Mouse (Mus musculus): ENCODE measurements around the gene Arhgap40. TPM values are rescaled to one million over a fixed set of nuclear protein-coding genes. Genes with fewer than 3 reads are reported as not detected.

The Arhgap40 gene
- polyA plus RNA-seq (2021; fragmentation: Nextera tagmentation) = 0.21 and 0.26 TPM in 2 replicates
- long read RNA-seq, experiment 1 = 0 reads
- long read RNA-seq, experiment 2 = 0 reads

DNA sequence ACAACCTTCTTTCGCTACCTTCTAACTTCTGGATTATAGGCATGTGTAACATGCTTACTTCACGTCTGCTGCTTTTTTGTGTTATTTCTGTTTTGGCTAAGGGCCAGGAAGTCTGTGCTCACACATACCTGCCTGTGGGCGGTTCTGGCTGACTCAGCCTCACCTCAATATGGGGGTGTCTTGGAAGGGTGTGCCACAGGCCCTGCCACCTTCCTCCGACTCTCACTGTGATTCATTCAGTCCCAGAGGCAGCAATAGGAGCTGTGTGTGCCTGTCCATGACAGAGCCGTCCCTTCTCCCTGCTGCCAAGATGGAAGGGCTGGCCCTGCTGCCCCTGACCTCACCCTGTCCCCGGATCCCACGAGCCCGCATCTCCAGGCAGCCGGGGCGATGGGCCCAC, at the start of gene Arhgap40:
Gene Arhgap40, plus strand, starts transcription at position 269 of the 400 bp plus-strand sequence.

DNA sequence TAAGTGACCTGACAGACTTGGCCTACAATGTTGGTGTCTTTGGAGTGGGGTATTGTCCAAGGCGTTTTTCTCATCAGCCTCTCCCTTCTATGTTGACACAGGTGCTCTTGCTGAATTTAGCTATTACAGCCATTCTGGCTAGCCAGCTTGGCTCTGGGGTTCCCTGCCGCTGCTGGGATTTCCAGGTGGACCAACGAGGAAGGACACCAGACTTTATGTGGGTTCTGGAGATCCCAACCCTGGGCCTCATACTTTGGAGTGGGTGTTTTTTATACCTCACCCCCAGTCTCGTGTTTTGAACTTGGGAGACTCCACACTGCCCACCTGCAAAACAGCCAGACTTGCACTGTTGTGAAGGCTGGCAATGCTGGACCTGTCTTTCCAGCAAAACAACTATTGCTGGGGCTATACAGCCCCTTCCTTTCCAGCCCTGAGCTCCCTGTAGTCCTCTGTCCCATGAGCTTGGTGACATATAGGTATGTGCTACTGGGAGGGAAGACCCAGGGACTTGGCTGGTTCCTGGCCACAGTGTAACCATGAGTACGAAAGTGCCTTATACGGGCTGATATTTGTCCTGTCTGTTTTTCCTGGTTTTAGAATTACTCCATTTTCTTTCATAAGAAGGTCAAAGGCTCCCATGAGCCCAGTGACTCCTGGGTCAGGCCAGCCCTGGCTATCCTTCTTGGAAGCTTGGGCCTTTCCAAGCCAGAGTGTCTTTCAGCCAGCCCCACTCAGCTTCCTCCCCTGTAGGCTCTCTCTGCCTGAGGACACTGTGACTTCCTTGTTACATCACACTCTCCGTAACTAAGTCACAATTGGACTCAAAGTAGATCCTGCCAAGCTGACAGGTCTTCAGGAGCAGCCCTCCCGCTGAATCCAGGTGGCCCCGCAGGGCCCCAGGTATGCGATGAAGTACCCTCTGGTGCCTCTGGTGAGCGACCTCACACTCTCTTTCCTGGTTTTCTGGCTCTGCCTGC, 10.5 kb upstream of the Arhgap40 start, which contains the start of gene Adig:
Gene Adig, plus strand, starts transcription at position 777 of the 977 bp plus-strand sequence.

Other genes with a start within 250 kb of the Arhgap40 start
- gene Lbp, start 206.3 kb upstream of the Arhgap40 start, polyA plus RNA-seq (2021; fragmentation: Nextera tagmentation) = 4.2 and 20.3 TPM in 2 replicates
- 17.3 and 17.7 TPM in 2 replicates for gene Snhg11, start 137.2 kb upstream of the Arhgap40 start, polyA plus RNA-seq (2021; fragmentation: Nextera tagmentation)
- gene Ralgapb, start 102.9 kb upstream of the Arhgap40 start, polyA plus RNA-seq (2021; fragmentation: Nextera tagmentation) = 7.4 and 7.5 TPM in 2 replicates
- not detected in 2 replicates for gene Adig, start 10.2 kb upstream of the Arhgap40 start, polyA plus RNA-seq (2021; fragmentation: Nextera tagmentation)
- 9.0 and 9.1 TPM in 2 replicates for gene Slc32a1, start 98.0 kb downstream of the Arhgap40 start, polyA plus RNA-seq (2021; fragmentation: Nextera tagmentation)
- 0.68 and 0.75 TPM in 2 replicates for gene Actr5, start 112.1 kb downstream of the Arhgap40 start, polyA plus RNA-seq (2021; fragmentation: Nextera tagmentation)
- gene Ppp1r16b, start 152.6 kb downstream of the Arhgap40 start, polyA plus RNA-seq (2021; fragmentation: Nextera tagmentation) = 37.6 and 80.0 TPM in 2 replicates